Mouse (Mus musculus) erythroblast, embryonic 14.5 days (primary cell): ENCODE measurements around the gene Ints11.

ENCODE experiments used
- GATA1 ChIP-seq: IDR thresholded peaks from 2 replicates; pipeline ENCODE4 v1.6.1; 2012; ENCODE audit warnings: low read length, inconsistent platforms, mixed read lengths
- TAL1 ChIP-seq: IDR thresholded peaks from 3 replicates; pipeline ENCODE4 v1.6.1; 2012; ENCODE audit warnings: low read length, inconsistent platforms, mixed read lengths

GRCm38 (mm10) chr4:155888181-155888580 is 18.8 kb downstream of the Ints11 start:
- TF ChIP-seq GATA1, result no peak
- TF ChIP-seq TAL1, result no peak
